Comparison of ENCODE assay signal across 25 mouse cellular contexts in genomic region chr6:85599310-85599709, GRCm38 (mm10).
"Had no signal": no experiment of that assay in that cellular context is flagged by ENCODE, and none has a peak within 500 bp of the region (broad histone marks: within the 10 kb centered on the region; RNA-seq: fewer than 3 reads in every experiment).

No protein-coding gene starts in this region.

- H3K9me3 ChIP-seq: heart, embryonic 10.5 days; heart, embryonic 12.5 days; hindbrain, embryonic 10.5 days; hindbrain, embryonic 12.5 days; intestine, embryonic 15.5 days; kidney, embryonic 15.5 days; limb, embryonic 13.5 days had no signal

- H3K36me3 ChIP-seq: heart, embryonic 12.5 days; hindbrain, embryonic 12.5 days; intestine, embryonic 15.5 days had no signal

- H3K27me3 ChIP-seq: heart, embryonic 12.5 days; hindbrain, embryonic 12.5 days; intestine, embryonic 15.5 days; kidney, embryonic 15.5 days; limb, embryonic 13.5 days had no signal

- H3K4me2 ChIP-seq: heart, embryonic 12.5 days; hindbrain, embryonic 12.5 days; hindbrain, embryonic 14.5 days; intestine, embryonic 15.5 days; kidney, embryonic 15.5 days; limb, embryonic 13.5 days had no signal

- ATAC-seq: hindbrain, embryonic 16.5 days; inflammation-experienced regulatory T-cells, adult 6 months; intestine, embryonic 15.5 days; intestine, postnatal 0 days had no signal

- H3K4me3 ChIP-seq: gastrocnemius, adult 2 months; heart, embryonic 10.5 days; heart, embryonic 12.5 days; hindbrain, embryonic 10.5 days; hindbrain, embryonic 12.5 days; intestine, embryonic 15.5 days; kidney, embryonic 15.5 days; limb, embryonic 13.5 days had no signal

- H3K9ac ChIP-seq: heart, embryonic 12.5 days; hindbrain, embryonic 12.5 days; hindbrain, embryonic 14.5 days; intestine, embryonic 15.5 days; kidney, embryonic 15.5 days; limb, embryonic 13.5 days had no signal

- H3K27ac ChIP-seq: gastrocnemius, adult 2 months; heart, embryonic 10.5 days; hindbrain, embryonic 10.5 days; hindbrain, embryonic 12.5 days; hindbrain, embryonic 14.5 days; intestine, embryonic 15.5 days; kidney, embryonic 15.5 days; kidney, postnatal 0 days; limb, embryonic 13.5 days had no signal

- DNase-seq: gastrocnemius, adult 2 months; gastrocnemius, postnatal 10 days; gastrocnemius, postnatal 25 days; heart, adult 18-20 months; heart, postnatal 10 days; heart, postnatal 4 days; kidney, adult 2 months; kidney, adult 9 months; kidney, postnatal 14 days; kidney, postnatal 36 days; layer of hippocampus, adult 9-11 months; layer of hippocampus, postnatal 36 days; left cerebral cortex, postnatal 4 days had no signal

- H3K4me1 ChIP-seq: heart, embryonic 10.5 days; heart, embryonic 12.5 days; hindbrain, embryonic 10.5 days; hindbrain, embryonic 12.5 days; kidney, embryonic 15.5 days; limb, embryonic 13.5 days had no signal
